Mouse (Mus musculus) embryonic fibroblast, embryonic 13.5 days (primary cell): Measurements from ENCODE around the gene Shc1. TPM values are rescaled to one million over a fixed set of nuclear protein-coding genes. Genes with fewer than 3 reads are reported as not detected.

Source experiments
- H3K27ac ChIP-seq: 2 replicates; pipeline ENCODE4 v1.5.1; 2012; ENCODE audit warnings: low read length, control low read depth, inconsistent platforms; ENCODE audit not compliant: insufficient read depth
- H3K4me1 ChIP-seq: 2 replicates; pipeline ENCODE4 v1.6.1; 2011; ENCODE audit warnings: low read length; ENCODE audit not compliant: control insufficient read depth, insufficient read depth
- H3K4me3 ChIP-seq: 2 replicates; pipeline ENCODE4 v1.5.1; 2011; ENCODE audit warnings: mild to moderate bottlenecking, control low read depth, low read length; ENCODE audit not compliant: insufficient read depth
- CTCF ChIP-seq: IDR thresholded peaks from 2 replicates; pipeline ENCODE4 v1.5.1; 2011; ENCODE audit warnings: mild to moderate bottlenecking, control low read depth, low read length, moderate library complexity, borderline replicate concordance; ENCODE audit not compliant: insufficient read depth
- POLR2A ChIP-seq: IDR thresholded peaks from 2 replicates; pipeline ENCODE4 v1.6.1; 2011; ENCODE audit warnings: low read depth, mild to moderate bottlenecking, control low read depth, low read length, moderate library complexity
- polyA plus RNA-seq: library from polyadenylated mRNA; stranded (reverse); fragments of >200 nt; gene quantifications from 2 replicates; pipeline ENCODE4 v1.2.4, GENCODE M21; 2011; ENCODE audit warnings: low read depth; ENCODE audit not compliant: missing spikeins, insufficient read length

Gene Shc1
- polyA plus RNA-seq, 1 experiment: 224 TPM

DNA sequence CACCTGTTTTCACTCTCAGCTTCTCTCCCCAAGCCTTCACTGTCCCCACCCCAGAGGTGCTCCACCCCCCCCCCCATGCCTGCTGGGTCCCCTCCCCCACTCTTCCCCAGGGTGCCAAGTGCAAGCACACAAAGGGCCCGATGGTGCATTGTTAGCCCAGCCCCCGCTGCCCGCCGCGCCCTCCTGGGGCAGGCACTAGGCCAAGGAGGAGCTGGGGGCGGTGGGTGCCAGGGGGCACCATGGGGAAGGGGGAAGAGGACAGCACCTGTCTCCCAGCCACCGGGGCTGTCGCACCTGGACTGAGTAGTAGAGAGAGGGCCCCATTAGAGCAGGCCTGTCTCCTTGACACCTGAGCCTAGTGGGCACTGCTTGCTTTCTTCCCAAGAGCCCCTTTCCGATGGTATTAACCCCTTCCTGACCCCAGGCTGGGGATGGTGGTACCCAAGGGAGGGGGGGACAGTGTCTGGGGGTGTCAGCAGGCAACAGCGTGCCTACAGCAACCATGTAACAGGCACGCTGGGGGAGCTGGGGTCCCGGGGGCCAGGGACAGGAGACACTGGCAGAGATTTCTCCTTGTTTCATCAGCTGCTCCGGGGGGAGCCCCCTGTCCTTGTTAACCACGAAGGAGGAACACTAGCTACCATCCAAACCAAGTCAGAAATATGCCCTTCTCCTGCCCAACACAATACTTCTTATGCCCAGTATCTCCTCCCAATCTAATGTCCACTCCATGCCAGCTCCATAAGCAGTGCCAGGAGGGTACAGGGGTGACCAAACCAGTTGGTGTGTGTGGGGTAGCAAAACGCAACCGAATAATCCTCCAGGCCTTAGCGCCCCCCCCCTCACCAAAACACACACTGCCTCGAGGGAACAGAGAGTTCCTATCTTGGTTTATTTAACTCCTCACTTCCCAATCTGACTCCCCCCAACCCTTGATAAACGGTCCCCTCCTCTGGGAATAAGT, 27.3 kb upstream of the Shc1 start:
- Histone ChIP-seq H3K4me3 (peak overlapping the region; percentile 79), H3K4me1 (no peaks in the 10 kb centered on the region), H3K27ac (peak overlapping the region; percentile 95)
- TF ChIP-seq CTCF (no peak), POLR2A (peak; percentile 9)

DNA sequence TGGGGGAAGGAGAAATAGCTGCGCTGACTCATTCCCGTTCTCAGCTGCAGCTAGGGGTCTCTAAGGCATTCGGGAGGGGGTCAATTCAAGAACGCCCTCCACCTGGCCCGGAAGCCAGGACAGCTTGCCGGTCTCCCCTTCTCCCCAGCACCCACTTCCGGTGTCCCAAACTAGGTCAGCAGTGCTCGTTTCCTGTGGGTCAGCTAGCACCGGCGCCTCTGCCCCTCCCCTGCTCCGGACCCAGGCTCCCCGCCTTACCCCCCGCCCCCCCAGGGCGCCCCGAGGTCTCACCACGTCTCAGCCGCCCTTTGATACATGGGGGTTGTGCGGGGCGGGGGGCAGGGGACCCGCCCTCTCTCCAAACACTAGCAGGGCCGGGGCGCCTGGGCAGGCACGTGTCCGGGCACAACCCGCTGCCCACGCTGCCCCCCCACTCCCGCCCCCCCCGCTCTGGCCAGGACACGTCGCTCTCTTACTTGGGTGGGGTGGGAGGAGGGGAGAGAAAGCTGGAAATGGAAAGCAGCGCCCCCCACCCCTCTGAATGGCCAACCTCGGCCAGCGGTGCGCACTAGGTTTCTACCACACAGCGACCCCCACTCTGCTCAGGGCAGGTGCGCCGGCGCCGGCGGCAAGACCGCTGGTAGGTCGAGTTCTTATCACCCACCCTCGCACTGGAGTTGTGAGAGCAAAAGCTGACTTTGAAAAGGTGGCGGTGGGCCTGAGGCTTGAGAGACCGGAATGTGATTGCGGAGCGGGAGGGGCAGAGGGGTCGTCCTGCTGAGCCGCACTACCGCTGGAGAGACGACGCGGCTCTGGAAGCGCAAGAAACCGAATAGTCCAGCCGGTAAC, 26.4 kb upstream of the Shc1 start:
- Histone ChIP-seq H3K27ac (peak overlapping the region; percentile 95), H3K4me3 (peak overlapping the region; percentile 79), H3K4me1 (no peaks in the 10 kb centered on the region)
- TF ChIP-seq CTCF: no peak
- peak; percentile 71 for TF ChIP-seq POLR2A

DNA sequence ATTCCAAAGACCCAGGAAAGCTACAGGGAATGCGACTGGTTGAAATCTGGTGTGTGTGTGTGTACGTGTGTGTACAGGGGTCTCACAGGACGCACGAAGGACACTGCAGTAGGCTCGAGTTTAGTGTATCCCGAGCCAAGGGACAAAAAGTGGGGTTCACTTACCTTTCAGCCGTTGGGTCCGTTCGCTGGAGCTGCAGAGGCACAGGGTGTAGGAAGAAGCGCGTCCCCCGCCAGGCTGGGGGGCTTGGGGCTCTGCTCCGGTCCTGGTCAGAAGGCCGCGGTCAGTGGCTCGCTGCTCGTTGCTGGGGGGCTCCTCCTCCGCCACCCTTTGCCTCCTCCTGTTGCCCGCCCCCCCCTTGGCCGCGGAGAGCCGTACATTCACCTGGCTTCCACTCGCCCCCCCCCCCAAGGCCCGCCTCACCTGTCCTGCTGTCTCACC, 25.4 kb upstream of the Shc1 start:
- no peak for TF ChIP-seq CTCF
- 0 out of 2 replicates have a peak, but pooled peaks have one; percentile 31 for TF ChIP-seq POLR2A
- H3K27ac ChIP-seq: peak overlapping the region; percentile 80
- H3K4me1 ChIP-seq: no peaks in the 10 kb centered on the region
- H3K4me3 ChIP-seq: peak overlapping the region; percentile 79

DNA sequence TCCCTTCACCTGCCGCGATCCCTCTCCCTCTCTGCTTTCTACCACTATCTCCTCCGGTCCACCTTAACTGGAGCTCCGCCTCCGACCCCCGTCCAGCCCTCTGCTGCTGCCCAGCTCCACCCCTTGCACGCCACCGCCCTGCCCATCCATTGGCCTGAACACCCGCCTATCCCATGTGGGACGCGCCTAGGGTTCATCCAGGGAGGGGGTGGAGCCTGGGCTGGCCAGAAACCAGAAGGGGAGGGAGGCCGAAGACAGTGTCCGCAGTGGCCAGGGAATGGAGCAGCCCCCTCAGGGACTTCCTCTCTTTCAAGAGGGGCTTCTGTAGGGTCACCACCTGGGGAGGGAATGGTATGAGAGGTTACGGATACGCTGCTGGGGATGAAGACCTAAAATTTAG, 24.6 kb upstream of the Shc1 start:
- Histone ChIP-seq H3K4me3 (peak overlapping the region; percentile 65), H3K4me1 (no peaks in the 10 kb centered on the region), H3K27ac (peak overlapping the region; percentile 98)
- TF ChIP-seq CTCF (no peak), POLR2A (no peak)

DNA sequence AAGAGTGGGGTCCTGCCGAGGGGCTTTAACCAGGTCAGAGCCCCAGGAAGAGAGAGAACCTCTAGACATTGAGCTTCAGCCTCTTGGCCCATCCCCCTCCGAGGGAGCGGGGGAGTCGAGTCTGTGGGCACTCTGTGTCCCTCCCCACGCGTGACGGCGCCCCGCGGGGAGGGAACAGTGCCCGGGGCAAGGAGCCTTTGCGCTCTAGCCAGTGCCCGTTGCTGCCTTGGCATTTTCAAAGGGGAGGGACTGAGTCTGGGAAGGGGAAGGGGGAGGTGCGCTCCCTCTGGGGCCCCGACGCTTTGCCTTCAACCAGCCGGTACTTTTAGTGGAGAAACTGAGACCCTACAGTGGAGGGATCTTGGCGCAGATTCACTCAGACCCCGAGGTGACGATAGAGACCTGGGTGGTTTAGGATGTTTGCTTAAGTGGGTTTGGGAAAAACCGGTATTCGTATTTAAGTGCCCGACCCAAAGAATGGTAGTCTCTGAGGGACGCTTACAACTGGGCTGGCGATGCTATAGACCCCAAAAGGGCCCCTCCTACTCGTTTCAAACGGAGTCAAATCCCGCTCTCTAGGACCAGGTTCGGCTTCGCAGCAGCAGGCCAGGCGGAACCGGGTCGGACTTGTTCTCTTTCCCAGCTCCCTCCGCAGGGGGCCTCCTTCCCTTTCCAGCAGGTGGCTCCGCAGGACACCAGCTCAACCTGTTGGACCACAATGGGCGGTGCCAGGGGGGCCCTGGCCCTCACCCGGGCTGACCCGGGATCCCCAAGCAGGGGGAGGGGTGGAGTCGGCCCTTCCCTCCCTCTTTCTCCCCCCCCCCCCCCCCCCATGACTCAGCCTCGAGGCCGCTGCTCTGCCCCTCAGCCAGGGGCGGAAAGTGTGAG, 24.0 kb upstream of the Shc1 start, which contains the start of gene Zbtb7b:
Zbtb7b (minus strand) TSS at position 771 of the 888 bp plus-strand sequence.
- H3K27ac ChIP-seq: peak within 1 kb of the TSS; percentile 98
- TF ChIP-seq CTCF (peak; percentile 1; the same call in 1 of the 2 replicates), POLR2A (peak; percentile 73)
- no peaks in the 10 kb centered on the region for H3K4me1 ChIP-seq
- peak within 1 kb of the TSS; percentile 70 for H3K4me3 ChIP-seq

DNA sequence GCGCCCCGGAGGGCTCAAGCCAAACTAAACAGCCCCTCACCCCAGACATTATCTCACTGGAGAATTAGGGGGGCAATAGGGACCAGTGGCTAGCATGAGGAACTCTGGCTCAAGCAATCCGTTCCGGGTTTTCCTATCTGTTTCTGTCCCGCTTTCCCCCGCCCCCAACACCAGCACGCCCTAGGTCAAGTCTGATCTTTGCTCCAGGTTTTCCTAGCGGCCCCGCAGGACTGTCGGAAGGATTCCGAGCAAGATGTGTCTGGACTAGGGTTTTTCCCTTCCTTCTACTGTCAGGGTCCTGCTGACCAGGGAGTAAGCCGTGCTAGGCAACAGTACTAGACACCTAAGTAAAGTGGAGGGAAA, 23.4 kb upstream of the Shc1 start:
- peak; percentile 85 for TF ChIP-seq POLR2A
- TF ChIP-seq CTCF: no peak
- H3K27ac ChIP-seq: peak overlapping the region; percentile 98
- no peaks in the 10 kb centered on the region; the same call in 1 of the 2 replicates for H3K4me1 ChIP-seq
- H3K4me3 ChIP-seq: peak overlapping the region; percentile 70

DNA sequence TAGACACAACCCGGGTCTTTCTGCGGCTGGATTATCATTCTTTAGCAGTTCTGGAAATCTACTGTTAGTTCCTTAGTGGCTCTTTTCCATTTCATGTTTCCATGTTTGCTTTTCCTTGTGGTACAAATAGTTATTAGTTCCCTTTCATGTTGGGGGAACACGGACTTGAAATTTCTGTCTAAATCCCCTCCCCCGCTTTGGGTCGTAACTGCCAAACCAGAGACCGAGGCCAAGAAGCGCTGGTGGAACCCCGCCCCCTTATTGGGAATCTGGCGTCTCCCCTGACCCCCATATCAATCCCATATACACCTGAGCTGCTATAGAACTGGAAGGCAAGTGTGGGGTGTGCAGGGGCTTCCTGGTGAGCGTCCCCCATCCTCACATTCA, 22.8 kb upstream of the Shc1 start:
- no peaks in the 10 kb centered on the region; the same call in 1 of the 2 replicates for H3K4me1 ChIP-seq
- H3K4me3 ChIP-seq: peak overlapping the region; percentile 70
- peak overlapping the region; percentile 98 for H3K27ac ChIP-seq
- TF ChIP-seq POLR2A: no peak
- no peak for TF ChIP-seq CTCF

DNA sequence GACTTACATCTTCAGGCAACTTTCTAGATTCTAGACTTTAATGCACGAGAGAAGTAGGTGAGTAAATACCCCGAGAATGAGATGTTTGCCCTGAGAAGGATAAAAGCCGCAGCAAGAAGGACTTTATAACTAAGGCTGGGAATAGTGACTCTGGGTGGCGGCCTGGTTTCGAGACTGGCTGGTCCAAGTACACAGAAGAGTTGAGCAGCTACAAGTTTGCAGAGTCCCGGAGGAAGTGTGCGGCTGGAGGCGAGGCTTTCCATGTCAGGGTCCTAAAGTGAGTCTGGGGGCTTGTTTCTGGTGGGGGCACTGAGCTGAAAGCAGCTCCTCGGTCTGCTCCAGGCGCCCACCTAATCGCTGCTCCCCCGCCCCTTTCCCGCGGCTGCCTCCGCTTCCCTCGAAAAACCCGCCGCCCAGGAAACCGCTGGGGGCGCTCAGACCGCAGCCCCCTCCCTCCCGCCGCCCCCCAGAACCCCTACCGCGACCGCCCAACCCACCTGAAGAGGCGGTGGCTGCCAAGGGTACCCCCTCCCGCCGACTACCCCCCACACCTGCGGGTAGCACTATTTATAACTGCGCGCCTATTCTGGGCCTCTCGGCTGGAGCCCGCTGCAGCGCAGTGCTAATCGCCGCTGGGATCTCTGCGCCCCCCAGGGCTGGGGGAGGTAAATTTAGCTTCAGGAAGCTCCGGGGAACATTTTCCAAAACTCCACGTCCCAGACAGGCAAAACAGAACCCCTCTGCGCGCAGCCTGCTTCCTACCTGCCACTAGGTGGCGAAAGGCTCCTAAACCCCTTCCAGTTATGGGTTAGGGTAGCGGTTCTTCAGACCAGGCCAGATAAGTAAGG, 22.2 kb upstream of the Shc1 start:
- H3K27ac ChIP-seq: peak overlapping the region; percentile 98
- H3K4me3 ChIP-seq: peak overlapping the region; percentile 70
- no peaks in the 10 kb centered on the region; the same call in 1 of the 2 replicates for H3K4me1 ChIP-seq
- TF ChIP-seq CTCF (peak; percentile 71; the same call in 1 of the 2 replicates), POLR2A (no peak)
